Mouse (Mus musculus) CH12.LX (cell line): ENCODE results near the gene Tigd3. TPM values are rescaled to one million over a fixed set of nuclear protein-coding genes. Genes with fewer than 3 reads are reported as not detected.

Source experiments
- DNase-seq: peaks from one replicate; pipeline ENCODE4 v3.0.0-alpha.2; 2013; ENCODE audit errors: extremely low read depth
- H3K27ac ChIP-seq: 2 replicates; pipeline ENCODE4 v1.5.1; 2012; ENCODE audit warnings: low read depth, mild to moderate bottlenecking, control low read depth, moderate library complexity; ENCODE audit not compliant: insufficient read depth
- H3K27me3 ChIP-seq: replicated peaks from 2 replicates; pipeline ENCODE3; 2012; ENCODE audit warnings: inconsistent platforms
- H3K36me3 ChIP-seq, 2 experiments: replicated peaks in 1 of 2; 2 replicates each; pipeline versions ENCODE3 to v1.6.1; 2012; ENCODE audit warnings: inconsistent platforms in 1 of 2, low read length in 1 of 2, mild to moderate bottlenecking in 1 of 2, mixed read lengths in 1 of 2, moderate library complexity in 1 of 2; ENCODE audit not compliant: control insufficient read depth in 1 of 2, insufficient read depth in 1 of 2
- H3K4me1 ChIP-seq, 2 experiments: 2 replicates each; pipeline ENCODE4 v1.6.1; 2012; ENCODE audit warnings: inconsistent platforms in 1 of 2, moderate library complexity in 1 of 2; ENCODE audit not compliant: insufficient read depth in 2 of 2, control insufficient read depth in 1 of 2
- H3K4me2 ChIP-seq: 2 replicates; pipeline ENCODE4 v1.6.1; 2012; ENCODE audit warnings: low read depth, mild to moderate bottlenecking, control low read depth; ENCODE audit not compliant: poor library complexity, insufficient read depth, severe bottlenecking
- H3K4me3 ChIP-seq, 3 experiments: fragments of 150-350 bp in 1 of 3; sonication (generic) in 1 of 3; replicated peaks in 1 of 3; 2 replicates each; pipeline versions ENCODE3 to v1.5.1; 2011 to 2012; ENCODE audit warnings: low read depth in 2 of 3, low read length in 2 of 3, mild to moderate bottlenecking in 2 of 3, moderate library complexity in 2 of 3, control low read depth in 1 of 3, improper control_type of control experiment in 1 of 3, inconsistent platforms in 1 of 3, mixed read lengths in 1 of 3; ENCODE audit not compliant: poor library complexity in 1 of 3
- H3K79me2 ChIP-seq: replicated peaks from 2 replicates; pipeline ENCODE4 v1.6.1; 2012; ENCODE audit warnings: mild to moderate bottlenecking, moderate library complexity; ENCODE audit not compliant: control insufficient read depth, poor library complexity, insufficient read depth, severe bottlenecking; ENCODE audit errors: extremely low read depth
- H3K9ac ChIP-seq: 2 replicates; pipeline ENCODE4 v1.6.1; 2012; ENCODE audit warnings: low read depth, mild to moderate bottlenecking, control low read depth, moderate library complexity; ENCODE audit not compliant: insufficient read depth
- H3K9me3 ChIP-seq: replicated peaks from 2 replicates; pipeline ENCODE3; 2012; ENCODE audit warnings: low read length, inconsistent platforms, mixed read lengths
- BHLHE40 ChIP-seq: IDR thresholded peaks from 2 replicates; pipeline ENCODE4 v1.6.1; 2011; ENCODE audit warnings: mild to moderate bottlenecking, low read depth, low read length, improper control_type of control experiment
- CHD1 ChIP-seq: IDR thresholded peaks from 2 replicates; pipeline ENCODE4 v1.6.1; 2012; ENCODE audit warnings: low read depth, low read length, improper control_type of control experiment, inconsistent platforms
- CHD2 ChIP-seq: IDR thresholded peaks from 2 replicates; pipeline ENCODE4 v1.6.1; 2011; ENCODE audit warnings: low read length, improper control_type of control experiment
- E2F4 ChIP-seq: IDR thresholded peaks from 2 replicates; pipeline ENCODE4 v1.6.1; 2011; ENCODE audit warnings: low read depth, low read length, improper control_type of control experiment; ENCODE audit not compliant: insufficient replicate concordance
- EP300 ChIP-seq: IDR thresholded peaks from 2 replicates; pipeline ENCODE4 v1.6.1; 2011; ENCODE audit warnings: low read length, improper control_type of control experiment
- ETS1 ChIP-seq: conservative IDR thresholded peaks from 2 replicates; pipeline ENCODE4 v1.6.1; 2012; ENCODE audit warnings: low read depth, mild to moderate bottlenecking, inconsistent platforms, low read length, improper control_type of control experiment, moderate library complexity
- GABPA ChIP-seq: IDR thresholded peaks from 2 replicates; pipeline ENCODE4 v1.6.1; 2012; ENCODE audit warnings: low read depth, low read length, improper control_type of control experiment, inconsistent platforms; ENCODE audit not compliant: insufficient replicate concordance
- HCFC1 ChIP-seq: IDR thresholded peaks from 2 replicates; pipeline ENCODE4 v1.6.1; 2012; ENCODE audit warnings: low read depth, mild to moderate bottlenecking, inconsistent platforms, low read length, improper control_type of control experiment
- JUN ChIP-seq: IDR thresholded peaks from 2 replicates; pipeline ENCODE4 v1.6.1; 2011; ENCODE audit warnings: low read depth, mild to moderate bottlenecking, low read length, improper control_type of control experiment, moderate library complexity; ENCODE audit not compliant: insufficient read depth
- JUND ChIP-seq: conservative IDR thresholded peaks from 2 replicates; pipeline ENCODE4 v1.6.1; 2011; ENCODE audit warnings: low read depth, low read length, improper control_type of control experiment
- MAX ChIP-seq: IDR thresholded peaks from 2 replicates; pipeline ENCODE4 v1.6.1; 2011; ENCODE audit warnings: low read length, improper control_type of control experiment
- MAZ ChIP-seq: IDR thresholded peaks from 2 replicates; pipeline ENCODE4 v1.6.1; 2012; ENCODE audit warnings: low read depth, mild to moderate bottlenecking, inconsistent platforms, low read length, improper control_type of control experiment, moderate library complexity
- MEF2A ChIP-seq: IDR thresholded peaks from 2 replicates; pipeline ENCODE4 v1.6.1; 2014; ENCODE audit warnings: low read depth, mild to moderate bottlenecking, inconsistent platforms, low read length, improper control_type of control experiment, borderline replicate concordance
- MXI1 ChIP-seq: IDR thresholded peaks from 2 replicates; pipeline ENCODE4 v1.6.1; 2011; ENCODE audit warnings: mild to moderate bottlenecking, low read depth, low read length, improper control_type of control experiment
- MYC ChIP-seq: IDR thresholded peaks from 2 replicates; pipeline ENCODE4 v1.6.1; 2011; ENCODE audit warnings: low read depth, mild to moderate bottlenecking, improper control_type of control experiment, low read length
- NELFE ChIP-seq: IDR thresholded peaks from 2 replicates; pipeline ENCODE4 v1.6.1; 2011; ENCODE audit warnings: low read depth, low read length, improper control_type of control experiment
- NRF1 ChIP-seq: IDR thresholded peaks from 2 replicates; pipeline ENCODE4 v1.6.1; 2014; ENCODE audit warnings: low read depth, mild to moderate bottlenecking, inconsistent platforms, low read length, improper control_type of control experiment, moderate library complexity
- POLR2A ChIP-seq: IDR thresholded peaks from 2 replicates; pipeline ENCODE4 v1.6.1; 2011; ENCODE audit warnings: low read depth, mild to moderate bottlenecking, improper control_type of control experiment, low read length
- POLR2AphosphoS2 ChIP-seq: IDR thresholded peaks from 2 replicates; pipeline ENCODE4 v1.6.1; 2011; ENCODE audit warnings: low read depth, low read length, improper control_type of control experiment
- RAD21 ChIP-seq: IDR thresholded peaks from 2 replicates; pipeline ENCODE4 v1.6.1; 2011; ENCODE audit warnings: low read depth, mild to moderate bottlenecking, low read length, improper control_type of control experiment, moderate library complexity
- RCOR1 ChIP-seq: conservative IDR thresholded peaks from 2 replicates; pipeline ENCODE4 v1.6.1; 2012; ENCODE audit warnings: low read depth, mild to moderate bottlenecking, inconsistent platforms, low read length, improper control_type of control experiment
- SMC3 ChIP-seq: IDR thresholded peaks from 2 replicates; pipeline ENCODE4 v1.6.1; 2011; ENCODE audit warnings: low read depth, low read length, improper control_type of control experiment
- TBP ChIP-seq: conservative IDR thresholded peaks from 2 replicates; pipeline ENCODE4 v1.6.1; 2011; ENCODE audit warnings: low read depth, low read length, improper control_type of control experiment
- TCF12 ChIP-seq: IDR thresholded peaks from 2 replicates; pipeline ENCODE4 v1.6.1; 2014; ENCODE audit warnings: low read depth, mild to moderate bottlenecking, inconsistent platforms, low read length, improper control_type of control experiment
- USF2 ChIP-seq: conservative IDR thresholded peaks from 2 replicates; pipeline ENCODE4 v1.6.1; 2011; ENCODE audit warnings: low read depth, low read length, improper control_type of control experiment
- ZC3H11A ChIP-seq: IDR thresholded peaks from 2 replicates; pipeline ENCODE4 v1.6.1; 2012; ENCODE audit warnings: low read depth, mild to moderate bottlenecking, inconsistent platforms, low read length, improper control_type of control experiment
- ZMIZ1 ChIP-seq: IDR thresholded peaks from 2 replicates; pipeline ENCODE4 v1.6.1; 2012; ENCODE audit warnings: low read depth, mild to moderate bottlenecking, inconsistent platforms, low read length, improper control_type of control experiment
- ZNF384 ChIP-seq: IDR thresholded peaks from 2 replicates; pipeline ENCODE4 v1.6.1; 2012; ENCODE audit warnings: low read depth, low read length, improper control_type of control experiment, inconsistent platforms
- dilution Hi-C: fragments of 300-500 bp; cut with MboI; formaldehyde crosslinking; loops from 2 replicates; pipeline ENCODE4 v1.14.3; 2020; ENCODE audit warnings: low sequenced_read_pairs; ENCODE audit not compliant: extremely low pct_unique_long_range_greater_than_20kb, extremely low pct_ligation_motif_present
- in situ Hi-C: fragments of 300-500 bp; cut with MboI; formaldehyde crosslinking; loops from 3 replicates; pipeline ENCODE4 v1.14.3; 2019; ENCODE audit warnings: low sequenced_read_pairs, low pct_ligation_motif_present, low pct_unique_long_range_greater_than_20kb, mixed read lengths
- polyA plus RNA-seq: library from polyadenylated mRNA; unstranded; fragments of >175 nt; gene quantifications from 2 replicates; pipeline ENCODE4 v1.2.1, GENCODE M21; 2012; ENCODE audit warnings: low read depth; ENCODE audit not compliant: insufficient read length
- total RNA-seq, 2 experiments: library from RNA; depleted of rRNA; stranded (reverse); fragments of 300-350 nt in 1 of 2; fragments of >200 nt in 1 of 2; gene quantifications; 2 replicates each; pipeline ENCODE4 v1.2.3; 2012 to 2014

The Tigd3 gene
- total and polyA plus RNA-seq, 3 experiments, result 0.67 to 1.6 (median 1.4) TPM

GRCm38 (mm10) chr19:5841999-5842784, 51.8 kb downstream of the Tigd3 start:
- peaks cover 44% of the 10 kb centered on the region for H3K79me2 ChIP-seq
- peaks cover 9 to 20% of the 10 kb centered on the region in 2 experiments for H3K36me3 ChIP-seq
- H3K4me1 ChIP-seq, result peaks cover 17 to 55% of the 10 kb centered on the region in 2 experiments
- H3K27me3 ChIP-seq, result no peaks in the 10 kb centered on the region
- no peaks in the 10 kb centered on the region for H3K9me3 ChIP-seq
- TF ChIP-seq JUN, result no peak
- TF ChIP-seq SMC3, result no peak; the same call in 1 of the 2 replicates
- TF ChIP-seq MAZ, result 0 out of 2 replicates have a peak, but pooled peaks have one; percentile 45
- TF ChIP-seq CHD2, result no peak; the same call in 1 of the 2 replicates
- no peak for TF ChIP-seq RAD21
- TF ChIP-seq MYC, result peak; percentile 9; the same call in 1 of the 2 replicates
- TF ChIP-seq GABPA, result no peak
- TF ChIP-seq ZC3H11A, result no peak
- TF ChIP-seq ETS1, result 0 out of 2 replicates have a peak, but pooled peaks have one; percentile 2
- peak; percentile 44; the same call in 1 of the 2 replicates for TF ChIP-seq MEF2A
- 0 out of 2 replicates have a peak, but pooled peaks have one; percentile 17 for TF ChIP-seq MAX
- no peak for TF ChIP-seq ZNF384
- TF ChIP-seq RCOR1, result peak; percentile 48; the same call in 1 of the 2 replicates
- peak; percentile 10 for TF ChIP-seq POLR2AphosphoS2
- TF ChIP-seq CHD1, result peak; percentile 28
- TF ChIP-seq ZMIZ1, result peak; percentile 80; the same call in 1 of the 2 replicates
- TF ChIP-seq USF2, result no peak
- peak; percentile 50 for TF ChIP-seq POLR2A
- TF ChIP-seq HCFC1, result peak; percentile 29; the same call in 1 of the 2 replicates
- no peak for TF ChIP-seq TCF12
- no peak for TF ChIP-seq NRF1
- TF ChIP-seq MXI1, result peak; percentile 2; the same call in 1 of the 2 replicates
- TF ChIP-seq NELFE, result peak; percentile 50; the same call in 1 of the 2 replicates
- TF ChIP-seq TBP, result no peak
- TF ChIP-seq E2F4, result no peak
- no peak for TF ChIP-seq JUND
- peak; percentile 12; the same call in 1 of the 2 replicates for TF ChIP-seq EP300
- peak; percentile 23; the same call in 1 of the 2 replicates for TF ChIP-seq BHLHE40
- H3K27ac ChIP-seq, result peak overlapping the region; percentile 99
- peak; percentile 55 for DNase-seq
- peak overlapping the region; percentile 65 to 98 (median 68) for H3K4me3 ChIP-seq
- peak overlapping the region; percentile 99 for H3K9ac ChIP-seq
- peak overlapping the region; percentile 94 for H3K4me2 ChIP-seq
- in situ Hi-C loops, result no loop called here
- dilution Hi-C loops, result no loop called here
